Mouse (Mus musculus) heart, postnatal 0 days (tissue): Measurements from ENCODE around the gene Bcl2l2.

Experiments
- CTCF ChIP-seq: IDR thresholded peaks from 2 replicates; pipeline ENCODE4 v1.5.1; 2016; ENCODE audit warnings: antibody characterized with exemption, control low read depth, low read depth
- EP300 ChIP-seq: IDR thresholded peaks from 2 replicates; pipeline ENCODE4 v1.6.1; 2016; ENCODE audit warnings: antibody characterized with exemption, low read depth

GRCm38 (mm10) chr14:54900383-54900782, 17.2 kb downstream of the Bcl2l2 start:
- TF ChIP-seq EP300: 0 out of 2 replicates have a peak, but pooled peaks have one; percentile 44
- TF ChIP-seq CTCF: peak; percentile 85
